Mouse (Mus musculus) ovary, postnatal 10 days (tissue): ENCODE measurements at regions not wholly inside any gene's neighbourhood (a gene's known extent, or its start where the extent isn't known, plus 50 kb on each side); places are given as distances from the start of the nearest gene placed in this dataset.

ENCODE experiments used
- DNase-seq: peaks from one replicate; pipeline ENCODE4 v3.0.0; 2022; ENCODE audit warnings: low spot score

GRCm38 (mm10) chr14:58597810-58598209 is 527.5 kb downstream of the Fgf9 start:
- DNase-seq = no peak

GRCm38 (mm10) chr14:58596936-58597335 is 526.6 kb downstream of the Fgf9 start:
- no peak for DNase-seq

DNA sequence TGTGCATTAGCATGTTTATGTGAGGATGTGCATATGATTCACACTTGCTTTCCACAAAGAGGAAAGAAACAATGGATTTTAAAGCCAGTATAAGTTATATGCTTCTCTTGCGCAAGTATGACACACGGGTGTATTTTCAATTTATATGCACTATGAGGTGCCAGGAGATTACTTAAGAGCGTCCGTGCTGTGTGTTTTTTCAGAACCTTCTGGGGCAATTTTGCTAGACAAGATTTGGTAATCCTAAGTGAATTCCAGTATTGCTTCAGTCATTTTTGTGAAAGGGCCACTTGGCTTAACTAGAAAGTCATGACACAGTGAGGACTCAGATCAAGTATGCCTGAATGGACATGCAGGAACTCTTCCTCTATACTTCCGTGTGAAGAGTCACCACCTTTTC is 511.5 kb downstream of the Fgf9 start:
- DNase-seq = no peak

GRCm38 (mm10) chr14:58570021-58570420 is 499.7 kb downstream of the Fgf9 start:
- no peak for DNase-seq

GRCm38 (mm10) chr14:58567472-58567871 is 497.1 kb downstream of the Fgf9 start:
- DNase-seq = no peak

DNA sequence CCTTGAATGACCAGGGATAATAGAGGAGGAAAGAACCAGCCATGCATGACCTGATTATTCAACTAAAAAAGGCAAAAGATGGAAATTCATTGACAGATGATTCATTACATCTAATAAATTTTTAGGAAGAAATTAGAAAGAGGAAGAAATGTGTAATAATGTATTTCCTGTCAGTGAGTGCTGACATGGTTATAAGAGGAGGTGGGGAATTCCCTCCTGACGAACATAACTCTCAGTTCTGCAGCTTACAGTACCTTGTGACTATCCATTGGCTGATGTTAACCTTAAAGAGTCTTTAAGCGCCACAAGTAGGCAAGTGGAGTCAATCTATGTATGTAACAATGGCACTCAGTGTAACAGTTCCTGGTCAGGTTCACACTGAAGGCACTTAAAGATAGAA is 492.7 kb downstream of the Fgf9 start:
- DNase-seq = no peak

DNA sequence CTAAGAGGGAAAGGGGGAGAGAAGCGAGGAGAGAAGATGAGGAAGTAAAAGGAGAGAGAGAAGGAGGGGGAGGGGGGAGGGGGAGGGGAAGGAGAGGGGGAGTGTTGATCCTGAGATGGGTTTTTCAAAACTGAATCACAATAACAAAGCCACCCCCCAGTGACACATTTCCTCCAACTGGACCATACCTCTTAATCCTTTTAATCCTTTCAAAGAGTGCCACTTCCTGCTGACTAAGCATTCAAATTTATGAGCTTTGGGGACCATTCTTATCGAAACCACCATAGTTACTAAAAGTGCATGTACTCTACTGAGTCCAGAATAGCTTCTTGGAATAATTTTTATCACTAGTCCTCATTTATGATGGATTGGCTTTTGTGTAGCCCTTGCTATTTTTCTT is 480.4 kb downstream of the Fgf9 start:
- no peak for DNase-seq

- DNase-seq = no peak
These were observed 475.4 kb downstream of the Fgf9 start for GRCm38 (mm10) chr14:58545778-58546177.

- DNase-seq = no peak
These were observed 472.9 kb downstream of the Fgf9 start for GRCm38 (mm10) chr14:58543140-58543767.

DNA sequence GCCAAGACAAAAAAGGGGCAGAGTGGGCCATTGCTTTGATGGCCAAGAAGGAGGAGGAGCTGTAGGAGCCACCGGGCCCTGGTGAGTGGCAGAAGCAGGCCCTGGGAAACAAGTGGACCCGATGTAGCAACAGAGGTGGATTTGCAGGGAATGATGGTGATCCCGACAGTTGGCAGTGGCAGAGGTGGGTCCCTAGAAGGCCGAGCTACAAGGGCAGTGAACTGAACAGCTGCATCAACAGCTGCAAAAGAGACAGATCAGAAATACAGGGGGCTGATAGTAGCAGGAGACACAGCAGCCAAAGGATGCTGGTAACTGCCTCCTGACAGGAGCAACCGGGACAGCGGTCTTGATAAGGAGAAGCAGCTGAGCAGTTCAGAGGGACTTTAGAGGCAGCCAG is 467.8 kb downstream of the Fgf9 start:
- no peak for DNase-seq

- no peak for DNase-seq
These were observed 450.7 kb downstream of the Fgf9 start for GRCm38 (mm10) chr14:58520976-58521549.

DNA sequence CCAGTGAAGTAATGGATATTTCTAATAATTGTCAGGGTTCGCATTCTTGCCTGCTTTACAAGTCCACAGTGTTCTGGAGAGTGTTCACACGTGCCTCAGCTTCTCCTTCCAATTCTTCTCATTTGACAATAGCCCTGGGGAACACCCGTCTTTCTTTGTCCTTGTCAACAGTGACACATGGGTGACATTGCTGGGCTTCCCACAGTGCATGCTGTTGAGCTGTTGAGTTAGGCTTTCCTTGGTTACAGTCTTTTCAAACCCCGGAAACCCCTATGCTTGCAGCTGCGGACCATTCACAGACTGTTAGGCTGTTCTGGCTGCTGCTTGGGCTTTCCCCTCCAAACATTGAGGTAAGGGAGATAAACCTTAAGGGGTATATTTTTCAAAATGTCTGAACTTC is 450.0 kb downstream of the Fgf9 start:
- no peak for DNase-seq

GRCm38 (mm10) chr14:58519086-58519485 is 448.7 kb downstream of the Fgf9 start:
- DNase-seq = no peak

- DNase-seq = no peak
These were observed 446.2 kb downstream of the Fgf9 start for GRCm38 (mm10) chr14:58516543-58516942.

DNA sequence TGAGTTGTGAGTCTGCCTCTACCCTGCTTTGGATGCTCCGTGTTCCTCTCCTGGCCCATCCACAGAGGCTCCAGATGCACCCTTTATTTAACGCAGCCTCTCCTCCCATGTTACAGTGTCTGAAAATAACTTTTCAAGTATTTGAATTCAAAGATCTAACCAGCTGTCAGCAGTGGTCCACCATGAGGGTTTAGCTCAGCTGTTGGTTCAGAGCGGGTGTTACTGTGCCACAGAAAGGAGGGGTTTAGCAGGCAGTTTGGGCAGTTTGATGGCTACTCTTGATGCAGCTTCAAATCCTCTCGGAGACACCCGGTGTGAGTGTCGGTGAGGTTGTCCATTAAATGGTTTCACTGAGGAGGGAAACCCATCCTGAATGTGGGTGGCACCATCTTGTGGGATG is 441.8 kb downstream of the Fgf9 start:
- DNase-seq = no peak

GRCm38 (mm10) chr14:58511571-58511985 is 441.2 kb downstream of the Fgf9 start:
- DNase-seq = no peak

DNA sequence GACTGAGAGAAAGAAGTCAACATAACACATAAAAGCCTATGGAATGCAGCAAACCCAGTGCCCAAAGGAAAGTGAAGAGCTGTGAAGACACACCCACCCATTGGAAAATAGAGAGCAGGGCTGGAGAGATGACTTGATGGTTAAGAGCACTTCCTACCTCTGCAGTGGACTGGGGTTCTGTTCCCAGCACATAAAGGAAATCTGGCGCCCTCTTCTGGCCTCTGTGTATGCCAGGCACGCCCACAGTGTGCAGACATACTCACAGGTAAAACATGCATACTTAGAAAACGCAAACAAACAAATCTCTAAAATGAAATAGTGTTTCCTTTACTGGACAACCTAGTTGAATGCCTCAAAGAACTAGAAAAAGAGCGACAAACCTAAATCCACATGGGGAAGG is 440.4 kb downstream of the Fgf9 start:
- DNase-seq = no peak

DNA sequence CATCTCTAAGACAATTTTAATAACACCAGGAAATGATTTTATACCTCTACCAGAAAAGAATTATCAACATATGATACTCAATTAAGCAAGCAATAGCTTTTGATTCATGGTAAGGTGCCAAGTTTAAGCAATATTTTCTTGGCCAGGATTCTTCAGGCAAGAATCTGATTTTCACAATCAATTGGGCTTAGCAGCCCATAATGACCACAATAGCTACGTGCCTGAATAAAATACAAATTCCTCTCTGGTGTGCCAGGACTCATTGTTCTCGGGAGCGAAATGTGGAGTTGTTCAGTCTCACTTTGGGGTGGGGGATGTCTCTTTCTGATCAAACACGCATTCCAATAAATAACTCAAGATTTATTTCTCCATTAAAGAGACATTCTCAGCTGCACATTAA is 438.8 kb downstream of the Fgf9 start:
- no peak for DNase-seq

- no peak for DNase-seq
These were observed 436.1 kb downstream of the Fgf9 start for GRCm38 (mm10) chr14:58506490-58506889.

- DNase-seq = no peak
These were observed 435.5 kb downstream of the Fgf9 start for GRCm38 (mm10) chr14:58505841-58506240.

DNA sequence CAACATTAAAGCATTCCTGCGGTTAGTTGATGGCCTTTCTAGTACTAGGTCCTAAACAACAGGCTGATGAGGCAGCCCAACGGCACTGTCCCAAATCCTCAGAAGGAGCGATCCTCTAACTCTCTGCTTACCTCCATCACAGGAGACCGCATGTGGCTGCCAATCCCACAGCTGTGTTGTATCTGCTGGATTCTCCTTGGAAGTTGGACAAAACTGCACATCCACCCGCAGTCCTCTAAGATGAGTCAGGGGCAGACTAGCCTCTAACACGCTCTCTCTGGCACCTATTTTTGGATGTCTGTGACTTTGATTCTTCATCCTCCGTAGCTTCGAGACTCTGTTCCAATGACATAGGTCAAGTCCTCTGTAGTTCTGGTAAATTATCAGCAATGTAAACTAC is 432.5 kb downstream of the Fgf9 start:
- DNase-seq = no peak

GRCm38 (mm10) chr14:58500014-58500413 is 429.7 kb downstream of the Fgf9 start:
- no peak for DNase-seq

GRCm38 (mm10) chr14:58499501-58499900 is 429.2 kb downstream of the Fgf9 start:
- DNase-seq = no peak

DNA sequence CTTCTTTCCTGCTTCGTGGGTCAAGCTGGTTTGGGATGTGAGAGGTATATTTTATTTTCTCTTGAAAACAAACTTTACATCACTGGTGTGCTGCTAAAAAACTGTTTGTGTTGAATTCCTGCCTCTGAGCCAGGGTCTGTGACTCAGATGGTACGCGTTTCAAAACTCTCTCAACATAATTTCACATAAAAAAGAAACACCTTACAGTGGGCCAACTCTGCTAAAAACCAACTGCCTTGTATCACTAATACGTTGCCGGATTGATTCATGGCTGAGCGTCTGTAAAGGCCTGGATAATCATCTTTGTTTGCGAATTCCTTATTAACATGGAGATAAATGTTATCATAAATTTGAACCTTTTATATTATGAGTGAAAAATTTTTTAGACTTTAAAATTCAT is 428.7 kb downstream of the Fgf9 start:
- no peak for DNase-seq
